Mouse (Mus musculus) limb, embryonic 11.5 days (tissue): ENCODE results near the gene Myo18a. TPM values are rescaled to one million over a fixed set of nuclear protein-coding genes. Genes with fewer than 3 reads are reported as not detected.

Source experiments
- ATAC-seq: fragments of 200-750 bp; cut with Nextera tagmentation; 2 replicates; pipeline ENCODE4 v1.8.0; 2017; ENCODE audit warnings: low read depth; ENCODE audit not compliant: insufficient number of reproducible peaks, low FRiP score, low TSS enrichment
- DNase-seq: peaks from one replicate; pipeline ENCODE4 v3.0.0-alpha.2; 2015; ENCODE audit warnings: low spot score
- H3K27ac ChIP-seq: fragments of 300-500 bp; sonication (generic); replicated peaks from 2 replicates; pipeline ENCODE4 v1.5.1; 2014; ENCODE audit warnings: low read depth, mild to moderate bottlenecking, low read length
- H3K27me3 ChIP-seq: fragments of 300-500 bp; sonication (generic); 2 replicates; pipeline ENCODE4 v1.6.1; 2014; ENCODE audit warnings: mild to moderate bottlenecking, low read length, mixed read lengths; ENCODE audit not compliant: control insufficient read depth, insufficient read depth
- H3K36me3 ChIP-seq: fragments of 300-500 bp; sonication (generic); 2 replicates; pipeline ENCODE4 v1.6.1; 2014; ENCODE audit warnings: mild to moderate bottlenecking, low read length, moderate library complexity, mixed read lengths; ENCODE audit not compliant: control insufficient read depth, insufficient read depth
- H3K4me1 ChIP-seq: fragments of 300-500 bp; sonication (generic); 2 replicates; pipeline ENCODE4 v1.6.1; 2014; ENCODE audit warnings: low read length, mixed read lengths; ENCODE audit not compliant: control insufficient read depth, insufficient read depth
- H3K4me2 ChIP-seq: fragments of 300-500 bp; sonication (generic); 2 replicates; pipeline ENCODE4 v1.6.1; 2014; ENCODE audit warnings: low read depth, mild to moderate bottlenecking, moderate library complexity; ENCODE audit not compliant: severe bottlenecking
- H3K4me3 ChIP-seq: fragments of 300-500 bp; sonication (generic); 2 replicates; pipeline ENCODE4 v1.5.1; 2014; ENCODE audit warnings: low read depth, low read length
- H3K9ac ChIP-seq: fragments of 300-500 bp; sonication (generic); 2 replicates; pipeline ENCODE4 v1.6.1; 2014; ENCODE audit warnings: mild to moderate bottlenecking, low read length
- H3K9me3 ChIP-seq: fragments of 300-500 bp; sonication (generic); 2 replicates; pipeline ENCODE4 v1.6.1; 2016; ENCODE audit warnings: low read length; ENCODE audit not compliant: control insufficient read depth
- WGBS: fragments of 180-500 bp; shearing (Covaris S2); extraction: QIAGEN DNeasy Blood & Tissue Kit; methylation state at CpG from one replicate; pipeline ENCODE4 v1.1.7; 2014; 5-methylcytosine and 5-hydroxymethylcytosine counted together
- polyA plus RNA-seq: library from polyadenylated mRNA; unstranded; fragments of >200 nt; fragmentation: Nextera tagmentation; extraction: Ambion mirVana; gene quantifications from 2 replicates; pipeline ENCODE4 v1.2.1, GENCODE M21; 2014

The Myo18a gene
- polyA plus RNA-seq, 1 experiment from 2014 or later = 17.1 TPM

DNA sequence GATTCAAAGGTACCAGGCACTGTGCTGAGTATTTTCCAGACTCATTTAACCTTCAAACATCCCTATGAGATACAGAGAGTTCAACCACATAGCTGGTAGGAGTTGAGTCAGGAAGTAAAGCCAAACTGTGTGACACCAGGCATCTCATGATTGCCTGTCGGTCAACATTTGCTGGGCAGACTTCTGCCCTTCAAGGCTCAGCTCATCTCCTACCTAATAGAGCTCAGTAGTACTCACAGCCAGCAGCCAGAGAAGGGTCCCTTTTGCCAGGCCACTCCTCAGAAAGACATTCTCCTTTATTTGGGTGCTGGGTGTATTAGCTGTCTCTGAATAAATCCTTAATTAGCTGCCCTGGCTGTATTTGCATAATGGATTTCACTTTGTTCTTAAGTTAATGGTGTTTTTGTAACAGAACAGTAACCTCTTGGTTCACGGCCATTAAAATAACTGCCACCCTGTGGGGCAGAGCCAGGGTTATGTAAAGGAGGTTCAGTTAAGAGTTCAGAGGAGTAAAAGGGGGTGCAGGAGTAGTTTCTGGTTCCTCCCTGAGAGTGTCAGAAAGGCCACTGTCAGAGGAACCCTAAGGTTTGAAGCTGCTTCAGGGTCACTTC, 127.7 kb downstream of the Myo18a start:
- WGBS = 45% methylated on average over 2 of the region's 2 CpGs
- Histone ChIP-seq H3K4me1 (peaks cover 14% of the 10 kb centered on the region), H3K27ac (no peak overlapping the region), H3K9me3 (no peaks in the 10 kb centered on the region), H3K27me3 (peaks cover 12% of the 10 kb centered on the region), H3K36me3 (no peaks in the 10 kb centered on the region), H3K4me2 (no peak overlapping the region), H3K4me3 (no peak overlapping the region), H3K9ac (no peak overlapping the region)
- DNase-seq = no peak
- ATAC-seq = no peak

DNA sequence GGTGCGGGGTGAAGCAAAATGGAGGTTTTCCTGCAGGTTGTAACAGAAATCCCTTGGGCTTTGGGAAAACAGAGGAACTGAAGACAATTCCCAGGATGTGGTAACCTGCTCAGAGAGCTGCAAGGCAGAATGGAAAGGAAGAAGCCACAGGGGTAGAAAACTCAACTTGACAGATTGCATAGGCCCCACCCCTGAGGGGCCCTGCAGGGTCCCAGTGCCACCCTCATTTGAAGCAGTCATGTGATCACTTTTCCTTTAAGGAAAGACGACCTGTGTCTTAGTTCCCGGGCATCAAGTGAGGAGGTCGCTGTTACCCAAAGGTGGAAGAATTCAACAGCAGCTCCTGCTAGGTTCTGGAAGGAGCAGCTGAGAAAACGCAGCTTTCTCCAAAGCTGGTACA, 129.8 kb downstream of the Myo18a start:
- H3K9me3 ChIP-seq = no peaks in the 10 kb centered on the region
- H3K9ac ChIP-seq = no peak overlapping the region
- no peak overlapping the region for H3K27ac ChIP-seq
- 16% methylated on average over 5 of the region's 5 CpGs for WGBS
- H3K36me3 ChIP-seq = no peaks in the 10 kb centered on the region
- H3K4me3 ChIP-seq = no peak overlapping the region
- no peak overlapping the region for H3K4me2 ChIP-seq
- H3K27me3 ChIP-seq = peaks cover 26% of the 10 kb centered on the region
- H3K4me1 ChIP-seq = peaks cover 7% of the 10 kb centered on the region
- no peak for ATAC-seq
- no peak for DNase-seq

DNA sequence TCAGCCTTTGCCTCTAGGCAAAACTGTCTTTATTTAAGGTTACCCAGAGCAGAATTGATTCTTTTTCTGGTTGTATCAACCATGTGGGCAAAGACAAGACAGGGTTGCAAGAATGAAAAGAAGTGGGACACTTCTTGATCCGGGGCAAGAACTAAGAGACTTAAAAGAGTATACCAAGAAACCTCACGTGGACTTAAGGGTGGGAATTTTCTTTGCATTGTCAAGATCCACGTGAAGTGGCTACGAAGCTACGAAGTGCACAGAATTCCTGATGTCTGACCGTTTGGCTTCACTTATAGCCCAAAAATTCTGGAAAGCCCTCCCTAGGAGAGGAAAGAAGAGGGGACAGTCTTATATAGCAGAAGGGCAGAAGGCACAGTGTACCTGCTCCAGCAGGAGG, 130.2 kb downstream of the Myo18a start:
- Histone ChIP-seq H3K4me3 (no peak overlapping the region), H3K9ac (no peak overlapping the region), H3K4me2 (no peak overlapping the region), H3K27ac (no peak overlapping the region), H3K27me3 (peaks cover 30% of the 10 kb centered on the region), H3K9me3 (no peaks in the 10 kb centered on the region), H3K4me1 (peaks cover 7% of the 10 kb centered on the region), H3K36me3 (no peaks in the 10 kb centered on the region)
- ATAC-seq = no peak
- DNase-seq = no peak
- 32% methylated on average over 6 of the region's 6 CpGs for WGBS

DNA sequence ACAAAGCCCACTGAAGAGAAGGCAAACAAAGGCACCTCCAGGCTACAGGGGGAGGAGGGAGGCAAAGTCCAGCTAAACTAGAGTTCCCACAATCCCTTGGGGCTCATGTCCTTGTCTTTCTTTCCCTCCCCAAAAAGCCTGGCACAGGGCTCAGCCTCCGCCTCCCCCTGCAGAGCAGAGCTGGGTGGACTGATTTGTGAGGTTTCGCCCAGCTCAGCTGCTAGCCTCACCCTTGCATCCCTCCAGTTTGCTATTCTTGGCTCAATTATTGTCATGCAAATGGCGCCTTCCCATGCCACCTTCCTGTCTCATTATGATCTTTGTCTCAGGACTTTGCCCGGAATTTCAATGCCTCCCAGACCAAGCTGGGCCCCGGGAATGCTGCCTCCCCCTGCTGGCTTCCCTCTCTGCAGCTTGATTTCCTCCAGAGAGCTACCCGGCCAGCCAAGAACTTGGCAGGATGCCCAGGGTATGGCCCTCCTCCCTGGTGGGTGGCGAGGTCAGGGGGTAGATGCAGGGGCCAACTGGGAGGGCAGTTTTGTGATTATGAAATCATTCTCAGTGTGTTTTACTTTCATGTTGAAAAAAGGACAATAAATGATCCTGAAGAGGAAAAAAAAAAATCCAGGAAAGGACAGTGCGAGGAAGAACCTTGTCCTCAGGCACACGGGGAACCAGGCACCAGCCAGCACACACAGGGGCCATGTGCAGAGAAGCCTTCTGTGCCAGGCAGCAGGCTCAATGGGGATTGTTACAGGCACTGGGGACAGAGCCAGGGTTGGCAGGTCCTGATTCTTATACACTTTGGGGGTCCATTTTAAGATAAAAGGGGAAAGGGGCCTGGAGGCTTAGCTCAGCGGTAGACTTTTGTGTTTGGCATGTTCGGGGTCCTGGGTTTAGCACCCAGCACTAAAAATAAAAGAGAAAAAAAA, 131.0 kb downstream of the Myo18a start, which contains the start of gene Pipox:
Gene Pipox (minus strand): TSS at position 310 of the 932 bp plus-strand sequence.
- peak; percentile 71 for DNase-seq
- no peak for ATAC-seq
- WGBS = 34% methylated on average over 11 of the region's 11 CpGs
- no peak within 1 kb of the TSS for H3K27ac ChIP-seq
- H3K4me3 ChIP-seq = no peak within 1 kb of the TSS
- H3K27me3 ChIP-seq = peaks cover 32% of the 10 kb centered on the region
- no peak within 1 kb of the TSS for H3K9ac ChIP-seq
- H3K4me2 ChIP-seq = 0 out of 2 replicates have a peak within 1 kb of the TSS, but pooled peaks have one; percentile 1
- H3K4me1 ChIP-seq = peaks cover 7% of the 10 kb centered on the region
- no peaks in the 10 kb centered on the region for H3K9me3 ChIP-seq
- no peaks in the 10 kb centered on the region for H3K36me3 ChIP-seq

DNA sequence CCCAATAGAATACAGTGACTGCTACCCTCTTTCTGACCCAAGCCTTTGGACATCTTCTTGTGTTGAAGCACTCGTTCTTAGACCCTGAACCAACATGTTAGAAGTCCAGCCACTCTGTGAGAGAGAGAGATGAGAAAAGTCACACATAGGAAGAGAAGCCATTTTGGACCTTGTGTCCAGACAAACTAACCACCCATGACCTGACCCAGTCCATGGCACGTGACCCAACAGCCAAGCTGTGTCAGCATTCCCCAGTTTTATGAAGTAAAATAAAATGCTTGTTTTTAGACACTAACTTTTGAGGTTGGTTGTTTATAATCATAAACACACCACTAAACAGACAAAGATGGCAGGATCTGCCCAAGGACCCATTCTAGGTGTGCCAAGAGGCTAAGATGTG, 131.9 kb downstream of the Myo18a start:
- no peak overlapping the region for H3K4me3 ChIP-seq
- peaks cover 7% of the 10 kb centered on the region for H3K4me1 ChIP-seq

DNA sequence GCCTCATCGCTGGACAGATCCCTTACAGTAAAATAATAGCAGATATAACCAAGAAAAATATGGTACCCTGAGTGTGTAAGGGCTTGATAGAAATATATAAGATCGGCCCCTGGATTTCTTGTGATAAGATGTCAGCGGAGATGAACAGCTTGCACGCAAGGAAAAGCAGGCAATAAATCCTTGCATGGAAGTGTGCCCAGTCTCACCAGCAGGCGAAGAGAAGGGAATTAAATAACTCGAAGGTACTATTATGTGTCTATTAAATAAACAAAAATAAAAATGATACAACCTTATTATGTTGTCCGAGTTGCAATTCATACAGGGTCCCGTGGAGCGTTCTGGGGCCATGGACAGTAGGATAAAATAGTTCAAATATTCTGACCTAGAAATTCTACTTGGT, 133.0 kb downstream of the Myo18a start:
- Histone ChIP-seq H3K36me3 (no peaks in the 10 kb centered on the region), H3K9me3 (no peaks in the 10 kb centered on the region), H3K27ac (no peak overlapping the region), H3K4me1 (peaks cover 7% of the 10 kb centered on the region), H3K9ac (no peak overlapping the region), H3K4me2 (no peak overlapping the region), H3K4me3 (no peak overlapping the region), H3K27me3 (peaks cover 33% of the 10 kb centered on the region)
- WGBS = 92% methylated on average over 9 of the region's 9 CpGs
- DNase-seq = no peak
- no peak for ATAC-seq

More for the DNA sequence above, 131.9 kb downstream of the Myo18a start:
- peaks cover 32% of the 10 kb centered on the region for H3K27me3 ChIP-seq
- H3K36me3 ChIP-seq = no peaks in the 10 kb centered on the region
- no peak for DNase-seq
- H3K9ac ChIP-seq = no peak overlapping the region
- no peak for ATAC-seq
- H3K27ac ChIP-seq = no peak overlapping the region
- no peak overlapping the region for H3K4me2 ChIP-seq
- 84% methylated on average over 2 of the region's 2 CpGs for WGBS
- H3K9me3 ChIP-seq = no peaks in the 10 kb centered on the region

DNA sequence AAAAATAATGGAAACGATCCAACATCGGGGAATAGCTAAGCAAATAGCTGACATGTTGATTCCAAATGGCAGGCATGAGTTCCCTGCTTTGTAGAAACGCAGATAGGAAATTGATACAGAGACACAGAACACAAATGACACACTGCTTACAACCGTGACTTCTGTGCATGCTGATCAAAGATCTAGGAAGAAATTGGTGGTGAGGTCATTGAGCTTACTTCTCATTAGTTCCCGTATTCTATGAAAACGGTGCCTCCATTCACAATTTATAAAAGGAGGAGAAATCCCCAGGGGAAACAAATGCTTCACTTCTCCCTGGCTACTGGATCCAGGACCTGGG, 133.4 kb downstream of the Myo18a start:
- Histone ChIP-seq H3K4me3 (no peak overlapping the region), H3K4me1 (peaks cover 8% of the 10 kb centered on the region), H3K27me3 (peaks cover 34% of the 10 kb centered on the region), H3K4me2 (no peak overlapping the region), H3K27ac (no peak overlapping the region), H3K36me3 (no peaks in the 10 kb centered on the region), H3K9me3 (no peaks in the 10 kb centered on the region), H3K9ac (no peak overlapping the region)
- 66% methylated on average over 6 of the region's 6 CpGs for WGBS
- ATAC-seq (no peak), DNase-seq (no peak)

DNA sequence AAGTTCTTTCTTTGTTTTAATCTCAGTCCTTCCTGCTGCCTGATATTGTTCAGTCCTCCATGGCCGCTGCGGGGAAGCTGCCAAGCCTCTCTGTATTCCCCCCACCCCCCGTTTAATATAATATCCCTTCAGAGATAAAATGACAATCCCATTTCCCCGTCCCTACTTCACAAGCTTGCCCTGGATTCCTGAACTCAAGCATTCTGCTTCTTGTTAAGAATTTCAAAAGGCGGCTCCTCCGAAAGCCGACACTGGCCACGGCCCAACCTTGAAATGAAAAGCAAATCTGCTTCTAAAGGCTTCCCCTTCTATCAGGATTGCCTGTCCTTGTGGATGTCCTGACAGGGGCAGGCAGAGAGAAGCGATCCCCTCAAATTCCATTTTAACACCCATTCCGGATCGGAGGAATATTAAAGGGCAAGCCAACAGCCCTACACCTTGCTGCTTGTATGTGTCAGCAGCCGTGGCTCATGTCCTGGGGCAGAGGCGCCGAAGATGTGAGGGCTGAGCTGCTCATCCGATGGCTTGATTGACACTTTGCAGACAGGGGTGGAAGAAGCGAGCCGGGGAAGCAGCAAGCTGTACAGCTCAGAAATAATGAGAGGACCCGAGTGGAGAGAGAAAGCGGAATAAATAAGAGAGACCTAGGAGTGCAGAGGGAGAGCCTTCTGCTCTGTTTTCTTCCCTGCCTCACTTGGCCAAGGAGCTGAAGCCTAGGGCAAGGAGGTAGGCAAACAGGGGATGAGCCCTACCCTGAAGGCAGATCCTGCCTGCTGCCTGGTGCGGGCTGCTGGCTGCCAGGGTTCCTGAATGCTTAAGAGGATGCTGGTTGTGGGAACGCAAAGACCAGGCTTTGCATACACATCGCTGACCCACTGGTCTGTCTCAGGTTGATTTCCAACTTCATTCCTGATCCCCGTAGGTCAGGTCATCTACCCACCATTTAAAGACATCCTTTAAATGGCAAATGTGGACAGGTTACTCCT, 134.1 kb downstream of the Myo18a start:
- no peak for DNase-seq
- H3K9me3 ChIP-seq = no peaks in the 10 kb centered on the region
- ATAC-seq = no peak
- no peak overlapping the region for H3K9ac ChIP-seq
- no peak overlapping the region for H3K4me2 ChIP-seq
- H3K27me3 ChIP-seq = peaks cover 34% of the 10 kb centered on the region
- no peak overlapping the region for H3K4me3 ChIP-seq
- WGBS = 25% methylated on average over 23 of the region's 23 CpGs
- peaks cover 13% of the 10 kb centered on the region for H3K4me1 ChIP-seq
- no peaks in the 10 kb centered on the region for H3K36me3 ChIP-seq
- no peak overlapping the region for H3K27ac ChIP-seq
